Mouse (Mus musculus) large intestine, adult 2 months (tissue): ENCODE results near the gene Satb2. TPM values are rescaled to one million over a fixed set of nuclear protein-coding genes. Genes with fewer than 3 reads are reported as not detected.

Experiments
- DNase-seq: peaks from one replicate; pipeline ENCODE4 v3.0.0-alpha.2; 2012; ENCODE audit warnings: low read depth, low spot score
- WGBS: fragments of 180-500 bp; shearing (Covaris S2); methylation state at CpG from one replicate; pipeline ENCODE4 v1.1.7; 2018; 5-methylcytosine and 5-hydroxymethylcytosine counted together
- polyA plus RNA-seq: library from polyadenylated mRNA; depleted of rRNA; stranded (reverse); fragments of >200 nt; gene quantifications from 2 replicates; pipeline ENCODE4 v1.2.3, GENCODE M21; 2012; rRNA removed

Satb2 gene
- 5.1 and 6.1 TPM in 2 replicates for polyA plus RNA-seq

- DNase-seq = peak; percentile 21
- WGBS = 5% methylated on average over 19 of the region's 19 CpGs
Observed at GRCm38 (mm10) chr1:56978151-56978700, at the start of gene Satb2. Gene Satb2, minus strand, starts transcription at chr1:56978650.

- DNase-seq = no peak
Observed at GRCm38 (mm10) chr1:57018941-57019340, 40.5 kb upstream of the Satb2 start.

- no peak for DNase-seq
Observed at GRCm38 (mm10) chr1:57013856-57014255, 35.4 kb upstream of the Satb2 start.

- WGBS = 82% methylated on average over 4 of the region's 4 CpGs
- no peak for DNase-seq
Observed at GRCm38 (mm10) chr1:57009171-57009570, 30.7 kb upstream of the Satb2 start.

GRCm38 (mm10) chr1:56995041-56995440 lies 16.6 kb upstream of the Satb2 start:
- 47% methylated on average over 2 of the region's 2 CpGs for WGBS
- DNase-seq = peak; percentile 31

GRCm38 (mm10) chr1:56992310-56992709 lies 13.9 kb upstream of the Satb2 start:
- WGBS = 73% methylated on average over 5 of the region's 5 CpGs
- no peak for DNase-seq

GRCm38 (mm10) chr1:56991613-56992012 lies 13.2 kb upstream of the Satb2 start:
- WGBS = 46% methylated on average over 4 of the region's 4 CpGs
- DNase-seq = peak; percentile 57

GRCm38 (mm10) chr1:56984483-56984810 lies 6.0 kb upstream of the Satb2 start:
- 27% methylated on average over 14 of the region's 14 CpGs for WGBS
- DNase-seq = no peak

- DNase-seq = peak; percentile 8
- 24% methylated on average over 25 of the region's 25 CpGs for WGBS
Observed at GRCm38 (mm10) chr1:56983771-56984482, 5.5 kb upstream of the Satb2 start.

GRCm38 (mm10) chr1:56983100-56983590 lies 4.7 kb upstream of the Satb2 start:
- WGBS = 8% methylated on average over 8 of the region's 8 CpGs
- peak; percentile 31 for DNase-seq

- peak; percentile 18 for DNase-seq
- 21% methylated on average over 8 of the region's 8 CpGs for WGBS
Observed at GRCm38 (mm10) chr1:56982631-56983030, 4.2 kb upstream of the Satb2 start.

- no peak for DNase-seq
- 16% methylated on average over 11 of the region's 11 CpGs for WGBS
Observed at GRCm38 (mm10) chr1:56981947-56982555, 3.6 kb upstream of the Satb2 start.

- 5% methylated on average over 1 of the region's 1 CpGs for WGBS
- DNase-seq = no peak
Observed at GRCm38 (mm10) chr1:56981508-56981907, 3.1 kb upstream of the Satb2 start.

GRCm38 (mm10) chr1:56980631-56981275 lies 2.3 kb upstream of the Satb2 start:
- DNase-seq = peak; percentile 43
- WGBS = 3% methylated on average over 27 of the region's 27 CpGs

GRCm38 (mm10) chr1:56979531-56980395 lies 1.3 kb upstream of the Satb2 start:
- WGBS = 4% methylated on average over 7 of the region's 7 CpGs
- DNase-seq = peak; percentile 57

- DNase-seq = peak; percentile 75
- 2% methylated on average over 45 of the region's 45 CpGs for WGBS
Observed at GRCm38 (mm10) chr1:56977201-56978100, 999 bp downstream of the Satb2 start.

- no peak for DNase-seq
- WGBS = 2% methylated on average over 11 of the region's 11 CpGs
Observed at GRCm38 (mm10) chr1:56976825-56977104, 1.7 kb downstream of the Satb2 start.

- WGBS = 6% methylated on average over 25 of the region's 25 CpGs
- peak; percentile 28 for DNase-seq
Observed at GRCm38 (mm10) chr1:56976044-56976824, 2.2 kb downstream of the Satb2 start.
